Mouse (Mus musculus) small intestine, adult 2 months (tissue): ENCODE measurements around the gene Espl1. TPM values are rescaled to one million over a fixed set of nuclear protein-coding genes. Genes with fewer than 3 reads are reported as not detected.

Experiments
- H3K27ac ChIP-seq: fragments of 200-500 bp; 2 replicates; pipeline ENCODE4 v1.5.1; 2012; ENCODE audit warnings: low read depth, low read length, control low read depth, inconsistent platforms; ENCODE audit not compliant: insufficient read depth
- H3K27me3 ChIP-seq: fragments of 200-500 bp; 2 replicates; pipeline ENCODE4 v1.6.1; 2012; ENCODE audit warnings: mild to moderate bottlenecking, moderate library complexity, low read length, inconsistent platforms; ENCODE audit not compliant: control insufficient read depth, insufficient read depth
- H3K36me3 ChIP-seq: fragments of 200-500 bp; 2 replicates; pipeline ENCODE4 v1.6.1; 2012; ENCODE audit warnings: mild to moderate bottlenecking, low read length, control low read depth, inconsistent platforms; ENCODE audit not compliant: control insufficient read depth, insufficient read depth
- H3K4me1 ChIP-seq: fragments of 200-500 bp; 2 replicates; pipeline ENCODE4 v1.6.1; 2012; ENCODE audit warnings: low read length, inconsistent platforms, mixed read lengths; ENCODE audit not compliant: control insufficient read depth, insufficient read depth, insufficient read length
- H3K4me3 ChIP-seq: fragments of 200-500 bp; 2 replicates; pipeline ENCODE4 v1.5.1; 2012; ENCODE audit warnings: low read depth, mild to moderate bottlenecking, control low read depth, inconsistent platforms, low read length, moderate library complexity
- CTCF ChIP-seq: fragments of 200-500 bp; IDR thresholded peaks from 2 replicates; pipeline ENCODE4 v1.5.1; 2012; ENCODE audit warnings: low read depth, mild to moderate bottlenecking, control low read depth, inconsistent platforms, low read length, moderate library complexity, mixed read lengths; ENCODE audit not compliant: insufficient replicate concordance, insufficient read length; ENCODE audit errors: extremely low read depth
- POLR2A ChIP-seq: fragments of 200-500 bp; IDR thresholded peaks from 2 replicates; pipeline ENCODE4 v1.6.1; 2012; ENCODE audit warnings: low read depth, mild to moderate bottlenecking, control low read depth, inconsistent platforms, low read length, moderate library complexity
- WGBS: fragments of 180-500 bp; shearing (Covaris S2); methylation state at CpG from one replicate; pipeline ENCODE4 v1.1.7; 2018; 5-methylcytosine and 5-hydroxymethylcytosine counted together
- polyA plus RNA-seq: library from polyadenylated mRNA; depleted of rRNA; stranded (reverse); fragments of >200 nt; gene quantifications from 2 replicates; pipeline ENCODE4 v1.2.3, GENCODE M21; 2012; rRNA removed

Espl1 gene
- 3.6 and 5.8 TPM in 2 replicates for polyA plus RNA-seq

DNA sequence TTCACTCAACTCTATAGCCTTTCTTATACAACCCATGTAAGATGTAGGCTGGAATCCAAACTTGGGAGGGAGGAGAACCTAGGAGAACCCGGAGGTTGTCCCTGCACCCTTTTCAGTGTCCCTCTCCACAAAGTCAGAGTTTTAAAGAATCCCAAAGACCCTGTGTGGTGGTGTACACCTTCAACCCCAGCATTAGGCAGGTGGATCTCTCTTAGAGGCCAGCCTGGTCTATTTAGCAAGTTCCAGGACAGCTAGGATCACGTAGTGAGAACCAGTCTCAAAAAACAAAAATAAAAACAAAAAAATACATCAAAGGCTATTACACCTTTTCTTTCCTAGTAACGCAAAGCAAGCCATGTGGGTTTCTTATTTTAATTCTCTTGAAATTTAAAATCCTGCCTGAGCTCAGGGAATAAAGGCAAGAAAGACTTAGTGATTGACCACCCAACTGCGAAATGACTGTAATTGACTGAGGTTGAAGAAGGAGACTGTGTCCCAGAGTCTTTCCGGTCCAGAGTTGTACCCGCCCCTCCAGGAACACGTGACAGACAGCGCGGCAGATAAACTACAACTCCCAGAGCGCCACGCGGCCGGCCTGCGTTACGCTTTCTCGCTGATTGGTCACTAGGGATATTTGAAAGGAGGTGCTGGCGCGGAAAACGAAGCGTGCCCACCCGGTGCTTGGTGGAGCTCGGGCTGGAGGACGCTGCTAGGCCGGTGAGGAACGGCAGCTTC lies at the start of gene Espl1:
Gene Espl1 (plus strand): TSS at position 634 of the 735 bp plus-strand sequence.
- no peaks in the 10 kb centered on the region for H3K4me1 ChIP-seq
- WGBS = 5% methylated on average over 25 of the region's 25 CpGs
- H3K27ac ChIP-seq = no peak within 1 kb of the TSS
- no peaks in the 10 kb centered on the region for H3K27me3 ChIP-seq
- H3K4me3 ChIP-seq = peak within 1 kb of the TSS; percentile 77
- H3K36me3 ChIP-seq = no peaks in the 10 kb centered on the region; the same call in 1 of the 2 replicates
- TF ChIP-seq POLR2A (peak; percentile 24; the same call in 1 of the 2 replicates), CTCF (no peak)

DNA sequence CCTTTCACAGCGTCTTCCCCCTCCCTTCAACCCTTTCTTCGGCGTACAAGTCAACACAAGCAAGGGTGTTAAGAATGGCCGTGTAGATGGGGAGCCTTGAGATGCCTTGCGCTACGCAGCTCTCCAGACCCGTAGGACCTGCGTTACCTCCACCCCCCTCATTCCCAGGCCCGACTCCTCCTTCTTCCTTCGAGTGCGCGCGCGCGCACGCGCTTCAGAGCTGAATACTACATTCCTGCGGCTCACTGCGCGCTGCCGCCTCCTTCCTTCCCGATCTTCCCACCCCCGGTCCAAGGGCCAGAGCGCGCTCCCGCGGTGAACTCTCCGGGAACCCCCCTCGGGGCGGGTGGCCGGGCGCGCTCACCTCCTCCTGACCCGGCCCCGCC lies 49.2 kb upstream of the Espl1 start:
- H3K4me1 ChIP-seq = peaks cover 15% of the 10 kb centered on the region
- peak overlapping the region; percentile 85 for H3K4me3 ChIP-seq
- no peaks in the 10 kb centered on the region for H3K36me3 ChIP-seq
- peaks cover 6% of the 10 kb centered on the region for H3K27me3 ChIP-seq
- 0% methylated on average over 33 of the region's 35 CpGs for WGBS
- peak overlapping the region; percentile 91 for H3K27ac ChIP-seq
- TF ChIP-seq POLR2A (0 out of 2 replicates have a peak, but pooled peaks have one; percentile 47), CTCF (no peak)

DNA sequence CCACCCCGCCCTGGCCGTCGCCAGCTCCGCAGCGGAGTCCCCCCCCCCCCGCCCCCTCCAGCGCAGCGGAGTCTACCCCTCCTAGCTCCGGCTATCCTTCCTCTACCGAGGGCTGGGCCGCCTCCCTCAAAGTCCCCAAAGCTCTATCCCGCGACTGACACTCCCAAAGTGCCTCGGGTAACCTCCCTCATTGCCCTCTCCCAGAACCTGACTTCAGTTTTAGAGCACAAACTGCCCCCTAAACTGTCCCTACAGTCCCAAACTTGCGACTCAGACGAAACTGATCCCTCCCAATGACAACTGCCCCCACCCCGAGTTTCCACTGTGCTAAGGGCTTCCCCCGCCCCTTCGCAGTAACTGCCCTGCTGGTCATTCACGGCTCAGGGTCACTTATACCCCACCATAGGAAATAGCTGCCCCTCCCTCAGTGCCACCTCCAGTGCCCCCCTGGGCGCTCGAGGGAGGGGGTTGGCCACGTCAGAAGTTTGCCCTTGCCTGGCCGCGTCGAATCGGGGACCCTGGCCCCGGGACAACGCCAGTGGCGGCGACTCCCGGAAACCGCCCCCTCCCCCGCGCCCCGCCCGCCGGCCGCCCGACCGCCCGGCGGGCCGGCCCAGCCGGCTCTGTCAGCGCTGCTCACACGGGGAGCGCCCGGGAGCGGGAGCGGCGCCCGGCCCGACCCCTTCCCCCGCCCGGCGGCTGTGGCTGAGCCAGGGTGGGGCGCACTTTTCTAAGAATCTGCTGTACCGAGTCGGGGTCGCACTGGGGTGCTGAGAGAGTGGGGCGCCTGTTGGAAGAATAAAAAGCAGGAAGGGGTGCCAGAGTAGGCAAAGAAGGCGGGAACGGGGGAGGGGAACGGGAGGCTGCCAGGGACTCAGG lies 48.6 kb upstream of the Espl1 start:
- TF ChIP-seq CTCF (no peak; the same call in 1 of the 2 replicates), POLR2A (0 out of 2 replicates have a peak, but pooled peaks have one; percentile 8)
- Histone ChIP-seq H3K36me3 (no peaks in the 10 kb centered on the region), H3K4me3 (peak overlapping the region; percentile 85), H3K4me1 (peaks cover 15% of the 10 kb centered on the region), H3K27ac (peak overlapping the region; percentile 79), H3K27me3 (peaks cover 6% of the 10 kb centered on the region)
- 1% methylated on average over 63 of the region's 65 CpGs for WGBS

DNA sequence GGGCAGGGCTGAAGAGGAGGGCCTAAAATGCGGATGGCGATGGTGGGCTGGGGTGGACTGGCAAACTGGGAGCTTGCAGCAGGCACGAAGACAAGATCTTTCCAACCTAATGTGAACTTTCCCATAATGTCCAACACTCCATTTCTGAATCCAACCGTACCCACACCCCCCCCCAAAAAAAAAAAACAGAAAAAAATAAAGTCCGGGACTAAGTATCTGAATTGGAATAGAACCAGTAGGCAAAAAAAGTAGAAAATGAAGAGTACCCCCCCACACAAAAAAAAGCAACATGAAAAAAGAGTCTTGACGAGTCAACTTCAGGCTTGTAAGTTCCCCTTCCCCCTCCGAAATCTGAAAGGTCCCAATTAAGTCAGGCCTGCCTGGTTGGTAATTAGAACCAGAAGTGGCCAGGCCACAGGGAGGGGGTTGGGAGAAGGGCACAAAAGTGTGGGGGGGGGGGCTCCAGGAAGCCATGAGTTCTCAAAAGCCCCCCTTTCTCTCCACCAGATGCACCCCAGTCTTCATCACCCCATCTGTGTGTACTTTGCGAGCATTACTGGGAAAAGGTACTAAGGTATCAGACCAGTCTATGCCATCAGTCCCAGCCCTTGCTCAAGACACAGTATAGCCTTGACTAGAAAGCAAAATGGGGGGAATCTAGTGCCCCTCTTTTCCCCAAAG lies 47.8 kb upstream of the Espl1 start:
- H3K27ac ChIP-seq = peak overlapping the region; percentile 64
- WGBS = 17% methylated on average over 8 of the region's 8 CpGs
- peak overlapping the region; percentile 85 for H3K4me3 ChIP-seq
- H3K27me3 ChIP-seq = peaks cover 6% of the 10 kb centered on the region
- TF ChIP-seq POLR2A (no peak), CTCF (no peak)
- H3K36me3 ChIP-seq = no peaks in the 10 kb centered on the region
- H3K4me1 ChIP-seq = peaks cover 11% of the 10 kb centered on the region

DNA sequence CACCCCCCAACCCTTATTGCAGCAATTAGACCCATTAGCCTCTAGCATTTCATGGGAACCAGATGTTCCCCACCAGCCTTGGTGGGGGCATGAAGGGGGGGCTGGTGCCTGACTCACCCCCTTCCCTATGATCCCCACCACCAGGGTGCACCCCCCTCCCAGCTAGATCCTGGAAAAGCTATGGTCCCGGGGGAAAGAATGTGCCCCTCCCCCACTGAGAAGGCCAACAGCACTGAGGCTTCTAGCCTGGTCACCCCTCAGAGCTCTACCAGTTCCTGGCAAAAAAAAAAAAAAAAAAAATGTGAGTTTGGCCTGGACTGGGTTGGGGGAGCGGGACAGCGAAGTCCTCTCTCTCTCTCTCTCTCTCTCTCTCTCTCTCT lies 47.3 kb upstream of the Espl1 start:
- H3K27me3 ChIP-seq = peaks cover 6% of the 10 kb centered on the region
- peaks cover 7% of the 10 kb centered on the region for H3K4me1 ChIP-seq
- WGBS = 35% methylated on average over 3 of the region's 3 CpGs
- no peak overlapping the region for H3K4me3 ChIP-seq
- no peak overlapping the region for H3K27ac ChIP-seq
- TF ChIP-seq POLR2A (no peak), CTCF (no peak)
- no peaks in the 10 kb centered on the region for H3K36me3 ChIP-seq

DNA sequence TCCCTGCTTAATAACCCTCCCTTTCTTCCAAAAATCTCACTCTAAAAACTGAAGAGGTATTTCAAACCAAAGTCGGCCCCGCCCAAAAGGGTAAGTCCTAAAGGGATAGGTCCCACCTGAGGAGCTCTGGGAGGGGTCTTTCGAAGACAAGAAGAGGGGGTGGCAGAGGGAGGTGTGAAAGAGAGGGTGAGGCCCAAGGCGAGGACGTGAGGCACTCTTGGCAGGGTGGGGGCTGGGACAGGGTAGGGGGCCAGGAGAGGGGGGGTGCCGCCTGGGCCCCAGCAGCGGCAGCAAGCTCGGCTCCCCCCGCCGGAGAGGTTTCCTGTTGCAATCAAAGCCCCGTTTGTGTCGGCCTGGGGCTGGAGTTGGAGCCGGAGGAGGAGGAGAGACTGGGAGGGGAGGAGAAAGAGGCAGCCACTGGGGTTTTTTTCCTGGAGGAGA lies 46.8 kb upstream of the Espl1 start:
- Histone ChIP-seq H3K36me3 (no peaks in the 10 kb centered on the region), H3K27ac (no peak overlapping the region), H3K4me1 (peaks cover 4% of the 10 kb centered on the region), H3K27me3 (peaks cover 6% of the 10 kb centered on the region), H3K4me3 (no peak overlapping the region)
- no peak for TF ChIP-seq CTCF
- TF ChIP-seq POLR2A = no peak
- WGBS = 12% methylated on average over 13 of the region's 13 CpGs

DNA sequence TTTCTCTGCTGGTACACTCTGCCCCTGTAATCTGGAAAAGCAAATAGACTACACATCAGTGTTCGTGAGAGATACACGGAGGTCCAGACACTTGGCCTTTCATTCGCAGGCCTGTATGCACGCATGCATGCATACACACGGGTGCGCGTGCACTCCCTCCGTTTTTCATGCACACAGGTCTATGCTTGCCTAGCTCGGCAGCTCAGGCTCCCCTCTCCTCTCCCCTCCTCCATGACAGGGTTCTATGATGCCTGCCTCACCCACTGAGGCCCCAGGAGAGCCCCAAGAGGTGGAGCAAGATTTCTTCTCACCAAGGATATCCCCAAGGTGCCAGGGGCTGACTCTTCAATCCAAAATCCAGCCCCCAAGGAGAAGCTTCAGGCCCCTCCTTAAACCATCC lies 46.1 kb upstream of the Espl1 start:
- whole genome bisulfite sequencing = 53% methylated on average over 9 of the region's 9 CpGs
- no peak overlapping the region for H3K27ac ChIP-seq

More for the DNA sequence above, 46.1 kb upstream of the Espl1 start:
- Histone ChIP-seq H3K4me1 (peaks cover 4% of the 10 kb centered on the region), H3K36me3 (no peaks in the 10 kb centered on the region), H3K27me3 (peaks cover 6% of the 10 kb centered on the region), H3K4me3 (no peak overlapping the region)
- no peak for TF ChIP-seq POLR2A
- no peak for TF ChIP-seq CTCF
